Mouse (Mus musculus) stomach, postnatal 0 days (tissue): ENCODE data around the gene Krt19.

Experiments used
- CTCF ChIP-seq: IDR thresholded peaks from 2 replicates; pipeline ENCODE4 v1.5.1; 2016; ENCODE audit warnings: antibody characterized with exemption, low read depth, mild to moderate bottlenecking, moderate library complexity
- EP300 ChIP-seq: optimal IDR thresholded peaks from 2 replicates; pipeline ENCODE3; 2016; ENCODE audit warnings: antibody characterized with exemption

DNA sequence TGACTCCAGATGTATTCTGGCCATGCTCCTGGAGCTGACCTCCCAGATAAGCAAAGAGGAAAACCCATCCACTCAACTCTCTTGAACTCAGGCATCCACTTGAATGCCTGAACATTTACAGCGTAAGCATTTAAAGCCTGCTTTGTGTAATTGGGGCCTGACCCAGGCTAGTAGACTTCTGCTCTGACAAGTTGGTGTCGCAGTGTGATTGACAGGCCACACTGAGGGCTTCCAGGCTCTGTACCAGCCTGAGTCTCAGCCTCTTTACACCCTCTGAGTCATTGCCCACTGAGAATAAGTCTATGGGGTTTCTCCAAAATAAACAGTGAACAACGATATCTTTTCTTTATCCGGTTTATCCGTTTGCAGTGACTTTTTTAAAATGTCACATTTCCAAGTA, 28.1 kb downstream of the Krt19 start:
- TF ChIP-seq CTCF (no peak), EP300 (no peak)
